Mouse (Mus musculus) G1E (cell line): ENCODE data around the gene Ywhag. TPM values are rescaled to one million over a fixed set of nuclear protein-coding genes. Genes with fewer than 3 reads are reported as not detected.
A peak's percentile ranks its signal among the peaks of the same experiment; 100 is the strongest.

ENCODE experiments used
- ATAC-seq: 2 replicates; pipeline ENCODE4 v1.8.0; 2016; ENCODE audit warnings: mild to moderate bottlenecking; ENCODE audit not compliant: insufficient number of reproducible peaks, poor library complexity, low FRiP score, severe bottlenecking; ENCODE audit errors: extremely low read depth
- DNase-seq: peaks from one replicate; pipeline ENCODE4 v3.0.0; 2012; ENCODE audit warnings: low spot score
- H3K27me3 ChIP-seq: 2 replicates; pipeline ENCODE4 v1.6.1; 2012; ENCODE audit warnings: mild to moderate bottlenecking, low read length, inconsistent platforms; ENCODE audit not compliant: insufficient read depth
- H3K36me3 ChIP-seq: replicated peaks from 2 replicates; pipeline ENCODE3; 2012; ENCODE audit warnings: mild to moderate bottlenecking, inconsistent platforms
- H3K4me1 ChIP-seq: 2 replicates; pipeline ENCODE4 v1.6.1; 2012; ENCODE audit warnings: low read depth, low read length, inconsistent platforms, mixed read lengths; ENCODE audit not compliant: insufficient read depth
- H3K4me3 ChIP-seq: 2 replicates; pipeline ENCODE4 v1.5.1; 2012; ENCODE audit warnings: low read depth, mild to moderate bottlenecking, inconsistent platforms, low read length, moderate library complexity, mixed read lengths
- H3K9me3 ChIP-seq: replicated peaks from 2 replicates; pipeline ENCODE4 v1.6.1; 2012; ENCODE audit warnings: inconsistent platforms
- CTCF ChIP-seq: IDR thresholded peaks from 2 replicates; pipeline ENCODE4 v1.5.1; 2012; ENCODE audit warnings: low read depth, low read length, inconsistent platforms, mixed read lengths
- GATA1 ChIP-seq: IDR thresholded peaks from 2 replicates; pipeline ENCODE4 v1.6.1; 2012; ENCODE audit warnings: borderline replicate concordance, low read length, inconsistent platforms, mixed read lengths
- GATA2 ChIP-seq: IDR thresholded peaks from 2 replicates; pipeline ENCODE4 v1.6.1; 2012; ENCODE audit warnings: low read depth, low read length, inconsistent platforms, borderline replicate concordance
- POLR2AphosphoS5 ChIP-seq: IDR thresholded peaks from 2 replicates; pipeline ENCODE4 v1.6.1; 2012; ENCODE audit warnings: low read depth, low read length, inconsistent platforms; ENCODE audit not compliant: insufficient replicate concordance
- TAL1 ChIP-seq: conservative IDR thresholded peaks from 2 replicates; pipeline ENCODE4 v1.6.1; 2012; ENCODE audit warnings: low read depth, low read length, inconsistent platforms, mixed read lengths
- polyA plus RNA-seq: library from polyadenylated mRNA; stranded (reverse); fragments of >175 nt; gene quantifications from 2 replicates; pipeline ENCODE4 v1.2.3, GENCODE M21; 2012
- total RNA-seq, 2 experiments: library from RNA; stranded (forward) in 1 of 2; stranded (reverse) in 1 of 2; fragments of 200-1000 nt in 1 of 2; fragments of >200 nt in 1 of 2; fragmentation: Nextera tagmentation in 1 of 2; gene quantifications; 2 replicates each; pipeline ENCODE4 v1.2.3; 2014 to 2017

Gene Ywhag
- total and polyA plus RNA-seq, 3 experiments: 99.8 to 281 (median 168) TPM

DNA sequence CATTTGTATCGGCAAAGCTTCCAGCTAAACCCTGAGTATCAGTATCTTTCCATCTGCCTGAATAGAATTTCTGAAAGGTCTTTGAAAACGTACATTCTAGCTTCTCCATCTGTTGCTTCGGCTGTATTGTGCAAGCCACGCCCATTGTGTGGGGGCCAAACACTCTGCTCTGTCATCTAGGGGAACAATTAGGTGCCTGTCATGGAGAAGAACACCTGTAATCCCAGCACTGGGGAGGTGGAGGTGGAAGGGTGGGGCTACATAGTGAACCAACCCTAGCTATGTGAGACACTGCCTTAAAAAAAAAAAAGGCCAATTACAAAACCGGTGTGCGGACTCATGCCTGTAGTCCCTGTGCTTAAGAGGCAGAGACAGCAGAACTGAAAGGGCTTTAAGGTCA is 8.3 kb upstream of the Ywhag start:
- Histone ChIP-seq H3K4me3 (no peak overlapping the region), H3K9me3 (no peaks in the 10 kb centered on the region), H3K27me3 (no peaks in the 10 kb centered on the region), H3K36me3 (no peaks in the 10 kb centered on the region), H3K4me1 (peaks cover 37% of the 10 kb centered on the region)
- DNase-seq (no peak), ATAC-seq (no peak)
- TF ChIP-seq GATA2: no peak
- no peak for TF ChIP-seq GATA1
- no peak for TF ChIP-seq POLR2AphosphoS5
- TF ChIP-seq TAL1: no peak
- no peak for TF ChIP-seq CTCF

DNA sequence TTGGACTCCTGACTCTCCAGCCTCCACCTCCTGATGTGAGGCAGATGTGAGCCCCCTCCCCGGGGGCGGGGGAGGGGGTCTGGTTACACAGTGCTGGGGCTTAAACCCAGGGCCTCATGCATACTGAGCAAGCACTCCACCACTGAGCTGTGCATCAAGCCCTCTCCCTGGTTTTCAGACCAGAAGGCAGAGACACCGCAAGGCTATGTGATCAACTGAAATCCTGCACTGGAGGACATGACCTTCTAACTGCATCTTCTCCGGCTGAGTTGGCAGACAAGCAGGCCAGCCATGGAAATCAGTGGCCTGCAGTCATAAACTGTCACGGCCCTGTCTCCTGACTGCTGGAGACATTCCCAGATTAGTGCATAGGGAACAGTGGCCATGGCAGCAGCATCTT is 6.2 kb upstream of the Ywhag start:
- Histone ChIP-seq H3K4me3 (no peak overlapping the region), H3K36me3 (no peaks in the 10 kb centered on the region), H3K27me3 (no peaks in the 10 kb centered on the region), H3K9me3 (no peaks in the 10 kb centered on the region), H3K4me1 (peaks cover 24% of the 10 kb centered on the region)
- DNase-seq (no peak), ATAC-seq (no peak)
- no peak for TF ChIP-seq CTCF
- TF ChIP-seq GATA2: no peak
- no peak for TF ChIP-seq TAL1
- TF ChIP-seq GATA1: no peak
- TF ChIP-seq POLR2AphosphoS5: no peak

DNA sequence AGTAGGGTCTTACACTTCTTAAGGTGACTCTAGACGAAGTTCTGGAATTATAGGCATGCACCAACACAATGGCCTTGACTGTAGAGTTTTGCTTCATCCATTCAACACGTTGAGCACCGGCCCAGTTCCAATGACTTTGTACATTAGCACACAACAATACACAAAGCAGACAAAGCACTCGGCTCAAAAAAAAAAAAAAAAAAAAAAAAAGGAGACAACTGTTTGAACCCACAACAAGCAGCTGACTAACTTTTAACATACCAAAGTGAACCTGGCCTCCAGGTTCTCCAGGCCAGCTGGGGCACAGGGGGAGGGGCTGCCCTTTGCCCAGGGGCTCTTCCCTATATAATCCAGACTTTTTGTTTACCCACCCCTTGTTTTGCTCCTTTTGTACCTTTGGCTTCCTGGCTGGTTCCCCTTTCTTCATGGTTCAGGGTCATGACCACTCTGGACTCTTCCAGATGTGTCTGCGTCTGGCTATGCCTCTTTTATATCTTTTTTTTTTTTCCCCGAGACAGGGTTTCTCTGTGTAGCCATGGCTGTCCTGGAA is 1.3 kb upstream of the Ywhag start:
- no peak overlapping the region; the same call in 1 of the 2 replicates for H3K4me3 ChIP-seq

DNA sequence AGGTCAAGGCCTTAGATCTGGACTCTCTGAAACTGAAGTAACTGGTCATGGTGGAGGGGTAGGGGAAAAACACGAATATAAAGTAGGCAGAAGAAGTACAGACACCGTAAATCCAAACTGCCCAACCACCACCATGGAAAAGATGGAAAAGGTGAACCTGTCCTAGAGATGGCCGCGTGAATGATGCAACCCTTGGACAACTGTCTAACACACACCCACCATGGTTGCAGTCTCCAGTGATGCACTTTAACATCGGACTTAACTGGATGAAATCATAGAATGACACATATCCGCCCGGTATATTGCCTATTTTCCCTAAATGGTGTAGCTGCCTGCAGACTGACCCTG is 734 bp upstream of the Ywhag start:
- H3K9me3 ChIP-seq: no peaks in the 10 kb centered on the region
- DNase-seq: no peak
- peaks cover 23% of the 10 kb centered on the region for H3K36me3 ChIP-seq
- H3K4me3 ChIP-seq: peak overlapping the region; percentile 100
- H3K27me3 ChIP-seq: no peaks in the 10 kb centered on the region
- H3K4me1 ChIP-seq: peaks cover 33% of the 10 kb centered on the region
- no peak for ATAC-seq
- TF ChIP-seq CTCF: no peak
- no peak for TF ChIP-seq GATA1
- no peak for TF ChIP-seq GATA2
- TF ChIP-seq POLR2AphosphoS5: no peak
- no peak for TF ChIP-seq TAL1

More for the DNA sequence above, 1.3 kb upstream of the Ywhag start:
- TF ChIP-seq GATA1 (no peak), POLR2AphosphoS5 (no peak), GATA2 (no peak), TAL1 (no peak), CTCF (no peak)
- ATAC-seq: no peak
- Histone ChIP-seq H3K4me1 (peaks cover 30% of the 10 kb centered on the region), H3K9me3 (no peaks in the 10 kb centered on the region), H3K27me3 (no peaks in the 10 kb centered on the region), H3K36me3 (peaks cover 18% of the 10 kb centered on the region)
- DNase-seq: no peak

DNA sequence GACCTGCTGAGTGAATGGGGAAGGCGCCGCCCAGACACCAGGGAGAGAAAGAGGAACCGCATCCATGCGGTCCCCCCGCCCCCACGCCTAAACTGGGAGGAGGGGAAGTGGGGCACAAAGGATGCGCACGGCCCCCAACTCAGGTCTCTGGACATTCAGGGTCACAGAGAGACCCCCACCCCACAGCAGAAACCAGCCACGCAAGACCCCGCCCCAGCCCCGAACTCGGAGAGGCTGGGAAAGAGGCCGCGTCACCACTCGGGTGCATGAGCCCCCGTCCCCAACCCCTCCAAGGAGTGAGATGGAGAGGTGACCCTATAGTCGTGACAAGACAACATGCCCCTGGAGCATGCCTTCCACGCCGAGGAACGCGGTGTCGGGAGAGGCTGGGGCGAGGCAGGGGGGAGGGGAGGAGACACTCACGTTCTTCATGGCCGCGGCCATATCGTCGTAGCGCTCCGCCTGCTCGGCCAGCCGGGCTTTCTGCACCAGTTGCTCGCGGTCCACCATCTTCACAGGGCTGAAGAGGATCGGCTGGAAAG is 445 bp downstream of the Ywhag start:
- Histone ChIP-seq H3K9me3 (no peaks in the 10 kb centered on the region), H3K4me1 (peaks cover 44% of the 10 kb centered on the region), H3K36me3 (peaks cover 35% of the 10 kb centered on the region), H3K4me3 (peak overlapping the region; percentile 100), H3K27me3 (no peaks in the 10 kb centered on the region)
- TF ChIP-seq POLR2AphosphoS5 (no peak), GATA1 (no peak), TAL1 (no peak), CTCF (no peak), GATA2 (no peak)
- no peak for ATAC-seq
- peak; percentile 72 for DNase-seq

DNA sequence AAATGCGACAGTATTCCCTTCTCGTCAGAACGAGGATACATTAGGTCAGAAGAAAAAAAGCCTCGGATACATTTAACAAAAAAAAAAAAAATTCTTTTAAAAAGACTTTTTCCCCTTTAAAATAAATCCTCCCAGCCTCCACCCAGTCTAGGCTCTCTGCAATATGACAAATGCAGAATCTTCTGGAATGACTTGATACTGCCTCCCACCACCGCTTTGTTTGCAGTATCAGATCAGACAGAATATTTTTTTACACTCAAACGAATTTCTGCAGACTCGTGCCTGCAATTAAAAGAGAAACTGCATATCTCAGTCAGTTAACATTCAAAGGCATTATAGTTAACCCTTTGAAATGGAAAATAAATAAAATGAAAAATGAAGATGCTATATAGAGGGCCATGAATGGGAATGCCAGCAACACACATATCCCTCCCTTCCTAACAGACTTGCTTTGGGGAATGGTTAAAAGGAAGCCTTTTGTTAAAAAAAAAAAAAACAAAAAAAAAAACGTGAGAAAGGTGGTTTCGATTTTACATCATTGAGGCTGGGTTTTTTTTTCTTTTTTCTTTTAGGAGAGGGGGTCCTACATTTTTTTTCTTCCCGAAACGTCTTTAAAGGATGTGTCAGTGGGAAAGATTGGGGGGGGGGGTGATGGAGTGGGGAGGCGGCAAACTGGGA is 1.1 kb downstream of the Ywhag start:
- peaks cover 49% of the 10 kb centered on the region for H3K4me1 ChIP-seq
- peaks cover 41% of the 10 kb centered on the region for H3K36me3 ChIP-seq
- H3K27me3 ChIP-seq: no peaks in the 10 kb centered on the region
- DNase-seq: no peak
- no peak for ATAC-seq
- TF ChIP-seq POLR2AphosphoS5: no peak
- TF ChIP-seq GATA1: no peak
- no peak for TF ChIP-seq TAL1
- no peak for TF ChIP-seq CTCF
- TF ChIP-seq GATA2: no peak
- no peaks in the 10 kb centered on the region for H3K9me3 ChIP-seq
- H3K4me3 ChIP-seq: peak overlapping the region; percentile 100
